Mouse (Mus musculus) gastrocnemius, adult 8-10 months (tissue): ENCODE data around the gene Gm6020. TPM values are rescaled to one million over a fixed set of nuclear protein-coding genes. Genes with fewer than 3 reads are reported as not detected.
"Not testable (repeated sequence)": the region's sequence is repeated elsewhere in the genome, so short reads cannot be mapped to it uniquely, and the experiment has no call there.

ENCODE experiments used
- DNase-seq, 2 experiments: peaks; one replicate each; pipeline ENCODE4 v3.0.0; 2022; ENCODE audit warnings: low spot score in 2 of 2
- total RNA-seq, 4 experiments: library from RNA; stranded (reverse); gene quantifications; 2 replicates each; pipeline ENCODE4 v1.2.4; 2022

Gm6020 gene
- total RNA-seq, result not detected

- DNase-seq, result not testable (repeated sequence)
Observed at GRCm38 (mm10) chr19:61183590-61183989, at the start of gene Gm6020. Gm6020 (plus strand) TSS chr19:61183890.

- no peak for DNase-seq
Observed at GRCm38 (mm10) chr19:61138655-61139054, 45.0 kb upstream of the Gm6020 start.

- DNase-seq, result peak; percentile 58 to 62
Observed at GRCm38 (mm10) chr19:61140342-61141206, 43.1 kb upstream of the Gm6020 start, which contains the start of gene Zfp950. Zfp950 (minus strand) TSS chr19:61140840.

- no peak for DNase-seq
Observed at GRCm38 (mm10) chr19:61141299-61141698, 42.4 kb upstream of the Gm6020 start.

- no peak for DNase-seq
Observed at GRCm38 (mm10) chr19:61151372-61151700, 32.4 kb upstream of the Gm6020 start.

GRCm38 (mm10) chr19:61151701-61152420 lies 31.8 kb upstream of the Gm6020 start:
- DNase-seq, result no peak

- DNase-seq, result no peak
Observed at GRCm38 (mm10) chr19:61175756-61176324, 7.8 kb upstream of the Gm6020 start, which contains the start of gene Gm7102. Gm7102 (minus strand) TSS chr19:61176309.

- DNase-seq, result peak; percentile 72 to 81
Observed at GRCm38 (mm10) chr19:61199316-61199715, 15.6 kb downstream of the Gm6020 start.

- no peak for DNase-seq
Observed at GRCm38 (mm10) chr19:61199836-61200235, 16.1 kb downstream of the Gm6020 start.

GRCm38 (mm10) chr19:61207506-61207905 lies 23.8 kb downstream of the Gm6020 start:
- DNase-seq, result not testable (repeated sequence)

GRCm38 (mm10) chr19:61223706-61224328 lies 40.1 kb downstream of the Gm6020 start:
- no peak for DNase-seq

GRCm38 (mm10) chr19:61224678-61225525 lies 41.2 kb downstream of the Gm6020 start:
- no peak for DNase-seq

- DNase-seq, result peak; percentile 9 to 13
Observed at GRCm38 (mm10) chr19:61225526-61226400, 42.1 kb downstream of the Gm6020 start.

- peak in 1 of 2 experiments; percentile 8 for DNase-seq
Observed at GRCm38 (mm10) chr19:61226401-61226927, 42.8 kb downstream of the Gm6020 start.

- DNase-seq, result peak; percentile 43 to 58
Observed at GRCm38 (mm10) chr19:61226928-61227854, 43.5 kb downstream of the Gm6020 start.

GRCm38 (mm10) chr19:61227941-61228701 lies 44.4 kb downstream of the Gm6020 start, which contains the start of gene Csf2ra:
Csf2ra (minus strand) TSS chr19:61228429.
- DNase-seq, result no peak
